Mouse (Mus musculus) heart, embryonic 14.5 days (tissue): ENCODE data around the gene Nptx2. TPM values are rescaled to one million over a fixed set of nuclear protein-coding genes. Genes with fewer than 3 reads are reported as not detected.

Experiments used
- ATAC-seq: fragments of 200-750 bp; cut with Nextera tagmentation; 2 replicates; pipeline ENCODE4 v1.8.0; 2017; ENCODE audit warnings: low read depth, moderate TSS enrichment; ENCODE audit not compliant: insufficient number of reproducible peaks, insufficient read depth, low FRiP score
- H3K27ac ChIP-seq, 2 experiments: fragments of 200-500 bp in 1 of 2; fragments of 300-500 bp in 1 of 2; sonication (generic) in 1 of 2; replicated peaks in 1 of 2; 2 replicates each; pipeline ENCODE4 v1.5.1; 2012 to 2014; ENCODE audit warnings: low read depth in 2 of 2, low read length in 2 of 2, control low read depth in 1 of 2, mild to moderate bottlenecking in 1 of 2, mixed read lengths in 1 of 2; ENCODE audit not compliant: control insufficient read depth in 1 of 2, insufficient read depth in 1 of 2
- H3K27me3 ChIP-seq: fragments of 300-500 bp; sonication (generic); 2 replicates; pipeline ENCODE4 v1.6.1; 2014; ENCODE audit warnings: mild to moderate bottlenecking, low read length, control low read depth; ENCODE audit not compliant: control insufficient read depth, insufficient read depth
- H3K36me3 ChIP-seq: fragments of 300-500 bp; sonication (generic); 2 replicates; pipeline ENCODE4 v1.6.1; 2014; ENCODE audit warnings: mild to moderate bottlenecking, control low read depth, low read length, mixed read lengths; ENCODE audit not compliant: control insufficient read depth, insufficient read depth
- H3K4me1 ChIP-seq, 2 experiments: fragments of 200-500 bp in 1 of 2; fragments of 300-500 bp in 1 of 2; sonication (generic) in 1 of 2; 2 replicates each; pipeline ENCODE4 v1.6.1; 2012 to 2014; ENCODE audit warnings: low read length in 2 of 2, control low read depth in 1 of 2, mixed read lengths in 1 of 2; ENCODE audit not compliant: control insufficient read depth in 2 of 2, insufficient read depth in 2 of 2
- H3K4me2 ChIP-seq: fragments of 300-500 bp; sonication (generic); 2 replicates; pipeline ENCODE4 v1.6.1; 2014; ENCODE audit warnings: mild to moderate bottlenecking, low read length
- H3K4me3 ChIP-seq, 2 experiments: fragments of 200-500 bp in 1 of 2; fragments of 300-500 bp in 1 of 2; sonication (generic) in 1 of 2; 2 replicates each; pipeline ENCODE4 v1.5.1; 2012 to 2014; ENCODE audit warnings: low read length in 2 of 2, mild to moderate bottlenecking in 2 of 2, control low read depth in 1 of 2, low read depth in 1 of 2, moderate library complexity in 1 of 2; ENCODE audit not compliant: control insufficient read depth in 1 of 2, insufficient read depth in 1 of 2
- H3K9ac ChIP-seq: fragments of 300-500 bp; sonication (generic); 2 replicates; pipeline ENCODE4 v1.6.1; 2014; ENCODE audit warnings: mild to moderate bottlenecking, low read length
- H3K9me3 ChIP-seq: fragments of 300-500 bp; sonication (generic); 2 replicates; pipeline ENCODE4 v1.6.1; 2016; ENCODE audit warnings: low read length, control low read depth; ENCODE audit not compliant: control insufficient read depth
- WGBS: fragments of 180-500 bp; shearing (Covaris S2); extraction: QIAGEN DNeasy Blood & Tissue Kit; methylation state at CpG from one replicate; pipeline ENCODE4 v1.1.7; 2014; 5-methylcytosine and 5-hydroxymethylcytosine counted together
- polyA plus RNA-seq: library from polyadenylated mRNA; unstranded; fragments of >200 nt; fragmentation: Nextera tagmentation; extraction: Ambion mirVana; gene quantifications from 2 replicates; pipeline ENCODE4 v1.2.1, GENCODE M21; 2014

The Nptx2 gene
- polyA plus RNA-seq, 1 experiment from 2014 or later = 0.20 TPM

DNA sequence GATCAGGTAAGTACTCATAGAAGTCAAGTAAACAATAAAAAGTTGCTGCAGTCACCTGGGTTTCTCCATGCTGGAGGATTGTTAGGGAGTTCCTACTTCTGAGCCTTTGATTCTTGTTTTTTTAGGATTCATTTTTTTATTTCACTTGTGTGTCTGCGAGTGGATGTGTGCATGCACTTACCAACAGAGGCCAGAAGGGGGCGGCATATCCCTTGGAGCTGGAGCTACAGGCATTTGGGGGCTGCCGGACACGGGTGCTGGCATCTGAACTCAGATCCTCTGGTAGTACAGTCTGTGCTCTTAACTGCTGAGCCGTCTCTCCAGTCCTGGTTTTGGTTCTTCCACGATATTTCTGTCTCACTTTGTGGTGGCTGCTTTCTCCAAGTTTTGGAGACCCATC lies 31.0 kb upstream of the Nptx2 start:
- Histone ChIP-seq H3K27ac (no peak overlapping the region), H3K9me3 (no peaks in the 10 kb centered on the region), H3K27me3 (no peaks in the 10 kb centered on the region), H3K4me1 (no peaks in the 10 kb centered on the region), H3K4me3 (no peak overlapping the region), H3K4me2 (no peak overlapping the region), H3K9ac (no peak overlapping the region), H3K36me3 (no peaks in the 10 kb centered on the region)
- ATAC-seq = no peak
- WGBS = 59% methylated on average over 6 of the region's 6 CpGs

DNA sequence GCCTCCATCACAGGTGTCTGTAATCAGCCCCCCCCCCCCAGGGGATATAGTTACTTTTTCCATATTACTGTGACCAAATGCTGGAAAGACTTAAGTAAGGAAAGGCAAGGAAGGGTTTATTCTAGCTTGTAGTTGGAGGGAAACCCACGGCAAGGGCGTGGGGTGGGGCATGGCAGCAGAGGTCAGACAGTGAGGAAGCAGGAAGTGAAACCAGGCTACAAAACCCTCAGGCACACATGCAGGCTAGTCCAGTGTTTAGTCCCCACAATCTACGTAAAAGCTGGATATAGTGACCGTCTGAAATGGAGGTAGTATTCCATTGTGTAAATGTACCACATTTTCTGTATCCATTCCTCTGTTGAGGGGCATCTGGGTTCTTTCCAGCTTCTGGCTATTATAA lies 30.5 kb upstream of the Nptx2 start:
- H3K36me3 ChIP-seq = no peaks in the 10 kb centered on the region
- H3K4me1 ChIP-seq = no peaks in the 10 kb centered on the region
- 81% methylated on average over 4 of the region's 4 CpGs for WGBS
- H3K9me3 ChIP-seq = no peaks in the 10 kb centered on the region
- H3K4me3 ChIP-seq = no peak overlapping the region
- no peak overlapping the region for H3K27ac ChIP-seq
- no peaks in the 10 kb centered on the region for H3K27me3 ChIP-seq
- ATAC-seq = no peak
- H3K9ac ChIP-seq = no peak overlapping the region
- H3K4me2 ChIP-seq = no peak overlapping the region

DNA sequence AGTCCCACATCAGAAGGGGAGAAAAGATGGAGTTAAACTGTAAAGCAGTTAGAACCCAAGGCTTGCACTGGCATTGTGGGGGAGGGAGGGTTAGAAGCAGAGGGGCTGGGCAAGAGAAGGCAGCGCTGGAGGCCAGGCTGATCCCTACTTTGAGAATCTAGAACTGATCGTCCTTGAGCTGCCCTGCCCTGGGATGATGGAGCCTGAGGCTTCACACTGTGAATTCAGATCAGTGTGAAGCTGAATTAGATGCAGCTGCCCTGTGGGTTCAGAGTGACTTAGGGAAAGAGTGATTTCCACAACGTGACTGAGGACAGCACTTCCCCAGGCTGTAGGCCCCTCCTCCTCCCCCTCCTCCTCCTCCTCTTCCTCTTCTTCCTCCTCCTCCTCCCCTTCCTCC lies 25.6 kb upstream of the Nptx2 start:
- no peak for ATAC-seq
- no peaks in the 10 kb centered on the region for H3K36me3 ChIP-seq
- no peak overlapping the region for H3K27ac ChIP-seq
- no peaks in the 10 kb centered on the region for H3K27me3 ChIP-seq
- no peak overlapping the region for H3K9ac ChIP-seq
- no peaks in the 10 kb centered on the region for H3K4me1 ChIP-seq
- no peak overlapping the region for H3K4me3 ChIP-seq
- no peak overlapping the region for H3K4me2 ChIP-seq
- H3K9me3 ChIP-seq = no peaks in the 10 kb centered on the region
- WGBS = 20% methylated on average over 3 of the region's 3 CpGs

DNA sequence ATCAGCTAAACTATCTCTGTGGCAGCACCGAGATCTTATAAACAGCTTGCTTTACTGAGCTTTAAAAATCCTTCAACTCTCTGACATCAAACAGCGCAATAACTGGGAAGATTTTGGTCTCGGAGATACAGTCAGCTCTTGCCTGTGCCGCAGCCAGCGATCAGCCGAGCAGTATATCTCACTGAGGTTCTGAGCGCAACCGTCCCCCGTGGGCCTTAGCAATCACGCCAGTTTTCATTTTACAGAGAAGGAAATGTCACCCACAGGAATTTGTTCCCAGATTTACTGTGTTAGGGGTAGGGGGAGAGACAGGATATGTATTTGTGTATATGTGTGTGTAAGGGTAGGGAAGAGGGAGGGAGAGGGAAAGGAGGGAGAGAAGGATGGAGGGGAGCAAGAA lies 20.9 kb upstream of the Nptx2 start:
- no peak overlapping the region for H3K4me2 ChIP-seq
- no peaks in the 10 kb centered on the region for H3K4me1 ChIP-seq
- H3K9ac ChIP-seq = no peak overlapping the region
- 80% methylated on average over 10 of the region's 10 CpGs for WGBS
- no peaks in the 10 kb centered on the region for H3K27me3 ChIP-seq
- H3K9me3 ChIP-seq = no peaks in the 10 kb centered on the region
- no peak overlapping the region for H3K4me3 ChIP-seq
- no peak overlapping the region for H3K27ac ChIP-seq
- no peak for ATAC-seq
- no peaks in the 10 kb centered on the region for H3K36me3 ChIP-seq

DNA sequence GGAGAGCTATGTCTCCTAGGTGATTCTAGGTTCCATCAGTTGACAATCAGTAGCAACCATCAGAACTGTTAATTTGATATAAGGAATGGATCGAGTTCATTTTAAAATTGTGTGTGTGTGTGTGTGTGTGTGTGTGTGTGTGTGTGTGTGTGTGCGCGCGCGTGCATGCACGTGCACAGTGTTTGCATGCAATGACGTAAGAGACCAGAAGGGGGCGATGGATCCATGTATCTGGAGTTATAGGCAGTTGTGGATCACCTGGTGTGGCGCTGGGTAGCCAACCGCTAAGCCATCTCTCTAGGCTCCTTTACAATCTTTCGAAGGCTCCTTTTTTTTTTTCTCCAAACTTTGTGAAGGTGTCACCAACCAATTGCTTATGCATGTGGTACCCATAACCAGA lies 16.6 kb upstream of the Nptx2 start:
- no peak overlapping the region for H3K4me3 ChIP-seq
- H3K27me3 ChIP-seq = no peaks in the 10 kb centered on the region
- H3K9ac ChIP-seq = no peak overlapping the region
- ATAC-seq = no peak
- no peak overlapping the region for H3K27ac ChIP-seq
- no peak overlapping the region for H3K4me2 ChIP-seq
- 92% methylated on average over 11 of the region's 11 CpGs for WGBS
- no peaks in the 10 kb centered on the region for H3K36me3 ChIP-seq
- no peaks in the 10 kb centered on the region for H3K4me1 ChIP-seq
- no peaks in the 10 kb centered on the region for H3K9me3 ChIP-seq

DNA sequence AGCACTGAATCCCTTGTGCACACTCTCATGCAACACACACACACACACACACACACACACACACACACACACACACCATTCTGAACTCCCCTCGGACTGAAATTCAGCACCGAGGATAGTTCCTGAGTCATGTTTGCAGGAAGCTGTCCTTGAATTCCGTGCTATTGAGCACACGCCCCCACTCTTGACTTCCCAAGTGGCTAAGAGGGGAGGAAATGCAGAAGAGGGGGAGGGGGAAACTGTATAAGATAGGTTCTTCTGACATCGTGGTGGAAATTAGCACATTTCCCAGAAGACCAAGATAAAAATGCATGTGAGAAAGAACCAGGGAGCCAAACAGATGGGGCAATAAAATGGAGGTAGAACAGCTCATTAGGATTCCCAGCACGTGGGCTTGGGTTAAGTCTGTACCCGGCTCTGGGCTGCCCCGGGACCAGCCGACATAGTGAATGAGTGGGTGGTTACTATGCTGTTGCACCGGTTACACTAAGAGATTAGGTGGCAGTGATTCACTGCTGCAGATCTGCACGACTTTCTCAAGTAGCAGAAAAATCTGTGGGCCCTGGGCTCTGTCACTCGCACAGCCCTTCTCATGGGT lies 2.9 kb upstream of the Nptx2 start:
- no peak overlapping the region for H3K4me2 ChIP-seq
- ATAC-seq = no peak
- 15% methylated on average over 12 of the region's 12 CpGs for WGBS

DNA sequence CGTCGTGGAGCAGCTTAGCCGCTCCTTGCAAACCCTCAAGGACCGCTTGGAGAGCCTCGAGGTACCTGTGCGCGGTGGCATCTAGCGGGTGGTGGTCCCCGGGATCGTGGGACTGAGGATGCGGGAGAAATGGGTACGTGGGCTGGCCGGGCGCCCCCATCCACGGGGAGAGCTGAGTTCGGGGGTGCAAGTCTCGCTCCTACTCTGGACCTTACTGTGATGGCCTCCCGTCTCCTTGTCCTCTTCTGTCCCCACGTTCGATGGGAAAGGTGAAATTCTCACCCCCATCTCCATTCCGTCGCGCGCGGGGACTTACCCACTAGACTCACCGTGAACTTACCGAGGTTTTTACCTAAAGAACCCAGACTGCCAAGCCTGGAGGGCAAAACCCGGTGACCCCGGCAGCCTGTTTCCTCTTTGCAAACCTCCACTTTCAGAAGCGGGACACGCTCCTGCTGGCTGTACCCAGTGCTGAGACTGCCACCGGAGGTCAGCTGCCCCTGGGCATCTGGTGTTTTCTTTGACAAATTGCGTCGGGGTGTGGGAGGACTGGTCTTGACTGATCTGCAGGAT lies 807 bp downstream of the Nptx2 start:
- Histone ChIP-seq H3K4me1 (peaks cover 0 to 7% of the 10 kb centered on the region in 2 experiments; a peak in 2 of 4 replicates), H3K4me3 (peak overlapping the region in 1 of 2 experiments; percentile 30; a peak in 2 of 4 replicates), H3K9me3 (no peaks in the 10 kb centered on the region), H3K4me2 (peak overlapping the region; percentile 60), H3K9ac (no peak overlapping the region), H3K27me3 (peaks cover 72% of the 10 kb centered on the region), H3K36me3 (no peaks in the 10 kb centered on the region), H3K27ac (no peak overlapping the region)
- ATAC-seq = no peak
- WGBS = 5% methylated on average over 34 of the region's 34 CpGs

More for the DNA sequence above, 2.9 kb upstream of the Nptx2 start:
- no peaks in the 10 kb centered on the region for H3K9me3 ChIP-seq
- no peaks in the 10 kb centered on the region for H3K36me3 ChIP-seq
- H3K27ac ChIP-seq = no peak overlapping the region
- no peak overlapping the region for H3K9ac ChIP-seq
- H3K4me1 ChIP-seq = peaks cover 0 to 7% of the 10 kb centered on the region in 2 experiments; a peak in 2 of 4 replicates
- H3K27me3 ChIP-seq = peaks cover 51% of the 10 kb centered on the region
- H3K4me3 ChIP-seq = no peak overlapping the region
